Mouse (Mus musculus): ENCODE measurements at regions not wholly inside any gene's neighbourhood (a gene's known extent, or its start where the extent isn't known, plus 50 kb on each side); places are given as distances from the start of the nearest gene placed in this dataset. TPM values are rescaled to one million over a fixed set of nuclear protein-coding genes. Genes with fewer than 3 reads are reported as not detected.

GRCm38 (mm10) chr16:19882961-19883360, 99.9 kb downstream of the Klhl6 start:
- H3K9me3 ChIP-seq (ENCODE audit: control insufficient read depth, low read length): no peaks in the 10 kb centered on the region
- ATAC-seq: no peak
- no peaks in the 10 kb centered on the region for H3K4me1 ChIP-seq (replicated peaks; ENCODE audit: control insufficient read depth, insufficient read depth, low read length)
- H3K27me3 ChIP-seq (replicated peaks; ENCODE audit: control insufficient read depth, insufficient read depth, low read length): no peaks in the 10 kb centered on the region
- H3K36me3 ChIP-seq (ENCODE audit: control insufficient read depth, insufficient read depth): no peaks in the 10 kb centered on the region
- no peak overlapping the region for H3K9ac ChIP-seq (replicated peaks; ENCODE audit: low read depth, low read length)
- H3K27ac ChIP-seq (ENCODE audit: low read length): no peak overlapping the region
- WGBS: 87% methylated on average over 3 of the region's 3 CpGs
- no peak overlapping the region for H3K4me2 ChIP-seq (ENCODE audit: low read length)
- no peak overlapping the region for H3K4me3 ChIP-seq (replicated peaks; ENCODE audit: low read length)

- peak; percentile 55; the same call in 1 of the 2 replicates for ATAC-seq
- H3K4me2 ChIP-seq (ENCODE audit: low read length): no peak overlapping the region
- 52% methylated on average over 9 of the region's 9 CpGs for WGBS
These were observed 98.9 kb downstream of the Klhl6 start for GRCm38 (mm10) chr16:19883776-19884513.

GRCm38 (mm10) chr16:19884535-19884934, 98.3 kb downstream of the Klhl6 start:
- Histone ChIP-seq H3K4me1 (replicated peaks; ENCODE audit: control insufficient read depth, insufficient read depth, low read length) (no peaks in the 10 kb centered on the region), H3K4me3 (replicated peaks; ENCODE audit: low read length) (no peak overlapping the region), H3K9me3 (ENCODE audit: control insufficient read depth, low read length) (no peaks in the 10 kb centered on the region), H3K36me3 (ENCODE audit: control insufficient read depth, insufficient read depth) (no peaks in the 10 kb centered on the region), H3K9ac (replicated peaks; ENCODE audit: low read depth, low read length) (no peak overlapping the region), H3K27me3 (replicated peaks; ENCODE audit: control insufficient read depth, insufficient read depth, low read length) (no peaks in the 10 kb centered on the region), H3K4me2 (ENCODE audit: low read length) (no peak overlapping the region), H3K27ac (ENCODE audit: low read length) (no peak overlapping the region)
- 62% methylated on average over 6 of the region's 6 CpGs for WGBS
- ATAC-seq: no peak

More at GRCm38 (mm10) chr16:19883776-19884513, 98.9 kb downstream of the Klhl6 start:
- Histone ChIP-seq H3K4me3 (replicated peaks; ENCODE audit: low read length) (no peak overlapping the region), H3K9me3 (ENCODE audit: control insufficient read depth, low read length) (no peaks in the 10 kb centered on the region), H3K9ac (replicated peaks; ENCODE audit: low read depth, low read length) (no peak overlapping the region), H3K4me1 (replicated peaks; ENCODE audit: control insufficient read depth, insufficient read depth, low read length) (no peaks in the 10 kb centered on the region), H3K36me3 (ENCODE audit: control insufficient read depth, insufficient read depth) (no peaks in the 10 kb centered on the region), H3K27ac (ENCODE audit: low read length) (no peak overlapping the region), H3K27me3 (replicated peaks; ENCODE audit: control insufficient read depth, insufficient read depth, low read length) (no peaks in the 10 kb centered on the region)

- H3K9ac ChIP-seq (replicated peaks; ENCODE audit: low read depth, low read length): no peak overlapping the region
- H3K4me3 ChIP-seq (replicated peaks; ENCODE audit: low read length): no peak overlapping the region
- H3K27ac ChIP-seq (ENCODE audit: low read length): no peak overlapping the region
- no peaks in the 10 kb centered on the region for H3K27me3 ChIP-seq (replicated peaks; ENCODE audit: control insufficient read depth, insufficient read depth, low read length)
- ATAC-seq: no peak
- no peaks in the 10 kb centered on the region for H3K4me1 ChIP-seq (replicated peaks; ENCODE audit: control insufficient read depth, insufficient read depth, low read length)
- H3K9me3 ChIP-seq (ENCODE audit: control insufficient read depth, low read length): no peaks in the 10 kb centered on the region
- H3K36me3 ChIP-seq (ENCODE audit: control insufficient read depth, insufficient read depth): no peaks in the 10 kb centered on the region
- no peak overlapping the region for H3K4me2 ChIP-seq (ENCODE audit: low read length)
These were observed 96.2 kb downstream of the Klhl6 start for GRCm38 (mm10) chr16:19886596-19886995.

GRCm38 (mm10) chr16:19889576-19889975, 93.3 kb downstream of the Klhl6 start:
- Histone ChIP-seq H3K9ac (replicated peaks; ENCODE audit: low read depth, low read length) (no peak overlapping the region), H3K27ac (ENCODE audit: low read length) (no peak overlapping the region), H3K9me3 (ENCODE audit: control insufficient read depth, low read length) (no peaks in the 10 kb centered on the region), H3K27me3 (replicated peaks; ENCODE audit: control insufficient read depth, insufficient read depth, low read length) (no peaks in the 10 kb centered on the region), H3K4me1 (replicated peaks; ENCODE audit: control insufficient read depth, insufficient read depth, low read length) (no peaks in the 10 kb centered on the region), H3K4me3 (replicated peaks; ENCODE audit: low read length) (no peak overlapping the region), H3K36me3 (ENCODE audit: control insufficient read depth, insufficient read depth) (no peaks in the 10 kb centered on the region), H3K4me2 (ENCODE audit: low read length) (no peak overlapping the region)
- WGBS: 74% methylated on average over 3 of the region's 3 CpGs
- no peak for ATAC-seq

- Histone ChIP-seq H3K9ac (replicated peaks; ENCODE audit: low read depth, low read length) (no peak overlapping the region), H3K9me3 (ENCODE audit: control insufficient read depth, low read length) (no peaks in the 10 kb centered on the region), H3K4me2 (ENCODE audit: low read length) (no peak overlapping the region), H3K27ac (ENCODE audit: low read length) (no peak overlapping the region), H3K4me3 (replicated peaks; ENCODE audit: low read length) (no peak overlapping the region), H3K27me3 (replicated peaks; ENCODE audit: control insufficient read depth, insufficient read depth, low read length) (no peaks in the 10 kb centered on the region), H3K4me1 (replicated peaks; ENCODE audit: control insufficient read depth, insufficient read depth, low read length) (no peaks in the 10 kb centered on the region), H3K36me3 (ENCODE audit: control insufficient read depth, insufficient read depth) (no peaks in the 10 kb centered on the region)
- ATAC-seq: no peak
- WGBS: 68% methylated on average over 3 of the region's 3 CpGs
These were observed 91.4 kb downstream of the Klhl6 start for GRCm38 (mm10) chr16:19891441-19891840.

- ATAC-seq: no peak
These were observed 88.3 kb downstream of the Klhl6 start for GRCm38 (mm10) chr16:19894435-19894994.

More at GRCm38 (mm10) chr16:19894435-19894994, 88.3 kb downstream of the Klhl6 start:
- Histone ChIP-seq H3K9ac (replicated peaks; ENCODE audit: low read depth, low read length) (no peak overlapping the region), H3K9me3 (ENCODE audit: control insufficient read depth, low read length) (no peaks in the 10 kb centered on the region), H3K4me3 (replicated peaks; ENCODE audit: low read length) (no peak overlapping the region), H3K27ac (ENCODE audit: low read length) (no peak overlapping the region), H3K4me1 (replicated peaks; ENCODE audit: control insufficient read depth, insufficient read depth, low read length) (no peaks in the 10 kb centered on the region), H3K4me2 (ENCODE audit: low read length) (no peak overlapping the region), H3K27me3 (replicated peaks; ENCODE audit: control insufficient read depth, insufficient read depth, low read length) (no peaks in the 10 kb centered on the region), H3K36me3 (ENCODE audit: control insufficient read depth, insufficient read depth) (no peaks in the 10 kb centered on the region)
- 91% methylated on average over 9 of the region's 9 CpGs for WGBS

Small RNA genes lying in the stretch of these regions (microRNA-seq; reads per million reads assigned to microRNA genes)
- not detected for gene Gm27883
